Mouse (Mus musculus): ENCODE measurements around the gene Fbn1. TPM values are rescaled to one million over a fixed set of nuclear protein-coding genes. Genes with fewer than 3 reads are reported as not detected.

Gene Fbn1
- polyA plus RNA-seq, 1 experiment from 2014 or later, result 8.2 TPM

- Histone ChIP-seq H3K4me1 (ENCODE audit: control insufficient read depth, insufficient read depth, low read length) (no peaks in the 10 kb centered on the region), H3K36me3 (ENCODE audit: control insufficient read depth, insufficient read depth, low read length) (no peaks in the 10 kb centered on the region), H3K27ac (ENCODE audit: low read depth, low read length) (no peak overlapping the region), H3K27me3 (ENCODE audit: control insufficient read depth, insufficient read depth, low read length) (no peaks in the 10 kb centered on the region), H3K4me3 (ENCODE audit: low read depth, low read length) (no peak overlapping the region), H3K4me2 (ENCODE audit: low read depth) (no peak overlapping the region), H3K9ac (ENCODE audit: low read length) (no peak overlapping the region), H3K9me3 (ENCODE audit: control insufficient read depth, low read length) (no peaks in the 10 kb centered on the region)
- DNase-seq (ENCODE audit: low spot score) (no peak), ATAC-seq (ENCODE audit: insufficient read depth, low FRiP score, low TSS enrichment) (no peak)
- 88% methylated on average over 3 of the region's 3 CpGs for WGBS
These were observed 192.6 kb downstream of the Fbn1 start for GRCm38 (mm10) chr2:125315203-125315602.

- H3K4me1 ChIP-seq (ENCODE audit: control insufficient read depth, insufficient read depth, low read length), result no peaks in the 10 kb centered on the region
These were observed 193.4 kb downstream of the Fbn1 start for GRCm38 (mm10) chr2:125314169-125314925.

GRCm38 (mm10) chr2:125309710-125310109, 198.1 kb downstream of the Fbn1 start:
- Histone ChIP-seq H3K9me3 (ENCODE audit: control insufficient read depth, low read length) (no peaks in the 10 kb centered on the region), H3K27me3 (ENCODE audit: control insufficient read depth, insufficient read depth, low read length) (no peaks in the 10 kb centered on the region), H3K4me1 (ENCODE audit: control insufficient read depth, insufficient read depth, low read length) (no peaks in the 10 kb centered on the region), H3K4me3 (ENCODE audit: low read depth, low read length) (no peak overlapping the region), H3K9ac (ENCODE audit: low read length) (no peak overlapping the region), H3K4me2 (ENCODE audit: low read depth) (no peak overlapping the region), H3K27ac (ENCODE audit: low read depth, low read length) (no peak overlapping the region), H3K36me3 (ENCODE audit: control insufficient read depth, insufficient read depth, low read length) (no peaks in the 10 kb centered on the region; the same call in 1 of the 2 replicates)
- DNase-seq (ENCODE audit: low spot score) (no peak), ATAC-seq (ENCODE audit: insufficient read depth, low FRiP score, low TSS enrichment) (no peak)
- WGBS, result 88% methylated on average over 10 of the region's 10 CpGs

More at GRCm38 (mm10) chr2:125314169-125314925, 193.4 kb downstream of the Fbn1 start:
- Histone ChIP-seq H3K27me3 (ENCODE audit: control insufficient read depth, insufficient read depth, low read length) (no peaks in the 10 kb centered on the region), H3K27ac (ENCODE audit: low read depth, low read length) (no peak overlapping the region), H3K4me3 (ENCODE audit: low read depth, low read length) (no peak overlapping the region), H3K9me3 (ENCODE audit: control insufficient read depth, low read length) (no peaks in the 10 kb centered on the region), H3K36me3 (ENCODE audit: control insufficient read depth, insufficient read depth, low read length) (no peaks in the 10 kb centered on the region; the same call in 1 of the 2 replicates), H3K9ac (ENCODE audit: low read length) (no peak overlapping the region), H3K4me2 (ENCODE audit: low read depth) (no peak overlapping the region)
- 89% methylated on average over 16 of the region's 16 CpGs for WGBS
- ATAC-seq (ENCODE audit: insufficient read depth, low FRiP score, low TSS enrichment) (no peak), DNase-seq (ENCODE audit: low spot score) (no peak)

- Histone ChIP-seq H3K27me3 (ENCODE audit: control insufficient read depth, insufficient read depth, low read length) (no peaks in the 10 kb centered on the region), H3K36me3 (ENCODE audit: control insufficient read depth, insufficient read depth, low read length) (no peaks in the 10 kb centered on the region; the same call in 1 of the 2 replicates), H3K4me1 (ENCODE audit: control insufficient read depth, insufficient read depth, low read length) (no peaks in the 10 kb centered on the region), H3K4me2 (ENCODE audit: low read depth) (no peak overlapping the region), H3K9me3 (ENCODE audit: control insufficient read depth, low read length) (no peaks in the 10 kb centered on the region), H3K9ac (ENCODE audit: low read length) (no peak overlapping the region), H3K4me3 (ENCODE audit: low read depth, low read length) (no peak overlapping the region), H3K27ac (ENCODE audit: low read depth, low read length) (no peak overlapping the region)
- ATAC-seq (ENCODE audit: insufficient read depth, low FRiP score, low TSS enrichment) (no peak), DNase-seq (ENCODE audit: low spot score) (no peak)
- WGBS, result 81% methylated on average over 3 of the region's 3 CpGs
These were observed 202.1 kb downstream of the Fbn1 start for GRCm38 (mm10) chr2:125305671-125306070.

- Histone ChIP-seq H3K27me3 (ENCODE audit: control insufficient read depth, insufficient read depth, low read length) (no peaks in the 10 kb centered on the region), H3K4me1 (ENCODE audit: control insufficient read depth, insufficient read depth, low read length) (no peaks in the 10 kb centered on the region), H3K27ac (ENCODE audit: low read depth, low read length) (no peak overlapping the region), H3K4me2 (ENCODE audit: low read depth) (no peak overlapping the region), H3K9me3 (ENCODE audit: control insufficient read depth, low read length) (no peaks in the 10 kb centered on the region), H3K36me3 (ENCODE audit: control insufficient read depth, insufficient read depth, low read length) (no peaks in the 10 kb centered on the region; the same call in 1 of the 2 replicates), H3K4me3 (ENCODE audit: low read depth, low read length) (no peak overlapping the region), H3K9ac (ENCODE audit: low read length) (no peak overlapping the region)
- DNase-seq (ENCODE audit: low spot score) (no peak), ATAC-seq (ENCODE audit: insufficient read depth, low FRiP score, low TSS enrichment) (no peak)
- 93% methylated on average over 3 of the region's 3 CpGs for WGBS
These were observed 203.0 kb downstream of the Fbn1 start for GRCm38 (mm10) chr2:125304746-125305145.

- Histone ChIP-seq H3K36me3 (ENCODE audit: control insufficient read depth, insufficient read depth, low read length) (no peaks in the 10 kb centered on the region), H3K4me1 (ENCODE audit: control insufficient read depth, insufficient read depth, low read length) (no peaks in the 10 kb centered on the region), H3K4me2 (ENCODE audit: low read depth) (no peak overlapping the region), H3K4me3 (ENCODE audit: low read depth, low read length) (no peak overlapping the region), H3K9ac (ENCODE audit: low read length) (no peak overlapping the region), H3K27ac (ENCODE audit: low read depth, low read length) (no peak overlapping the region), H3K27me3 (ENCODE audit: control insufficient read depth, insufficient read depth, low read length) (no peaks in the 10 kb centered on the region), H3K9me3 (ENCODE audit: control insufficient read depth, low read length) (no peaks in the 10 kb centered on the region)
- ATAC-seq (ENCODE audit: insufficient read depth, low FRiP score, low TSS enrichment) (no peak), DNase-seq (ENCODE audit: low spot score) (no peak)
- WGBS, result 84% methylated on average over 5 of the region's 5 CpGs
These were observed 203.9 kb downstream of the Fbn1 start for GRCm38 (mm10) chr2:125303764-125304384.

GRCm38 (mm10) chr2:125302625-125302924, 205.2 kb downstream of the Fbn1 start:
- Histone ChIP-seq H3K27ac (ENCODE audit: low read depth, low read length) (no peak overlapping the region), H3K9ac (ENCODE audit: low read length) (no peak overlapping the region), H3K9me3 (ENCODE audit: control insufficient read depth, low read length) (no peaks in the 10 kb centered on the region), H3K36me3 (ENCODE audit: control insufficient read depth, insufficient read depth, low read length) (no peaks in the 10 kb centered on the region), H3K4me3 (ENCODE audit: low read depth, low read length) (no peak overlapping the region), H3K4me2 (ENCODE audit: low read depth) (no peak overlapping the region), H3K4me1 (ENCODE audit: control insufficient read depth, insufficient read depth, low read length) (no peaks in the 10 kb centered on the region), H3K27me3 (ENCODE audit: control insufficient read depth, insufficient read depth, low read length) (no peaks in the 10 kb centered on the region)
- ATAC-seq (ENCODE audit: insufficient read depth, low FRiP score, low TSS enrichment) (no peak), DNase-seq (ENCODE audit: low spot score) (no peak)
- 84% methylated on average over 8 of the region's 8 CpGs for WGBS

GRCm38 (mm10) chr2:125301877-125302624, 205.7 kb downstream of the Fbn1 start:
- no peak for ATAC-seq (ENCODE audit: insufficient read depth, low FRiP score, low TSS enrichment)
- Histone ChIP-seq H3K27ac (ENCODE audit: low read depth, low read length) (no peak overlapping the region), H3K27me3 (ENCODE audit: control insufficient read depth, insufficient read depth, low read length) (no peaks in the 10 kb centered on the region), H3K9ac (ENCODE audit: low read length) (no peak overlapping the region), H3K4me1 (ENCODE audit: control insufficient read depth, insufficient read depth, low read length) (no peaks in the 10 kb centered on the region), H3K4me3 (ENCODE audit: low read depth, low read length) (no peak overlapping the region), H3K9me3 (ENCODE audit: control insufficient read depth, low read length) (no peaks in the 10 kb centered on the region), H3K36me3 (ENCODE audit: control insufficient read depth, insufficient read depth, low read length) (no peaks in the 10 kb centered on the region), H3K4me2 (ENCODE audit: low read depth) (no peak overlapping the region)
- 60% methylated on average over 9 of the region's 9 CpGs for WGBS
- DNase-seq (ENCODE audit: low spot score), result no peak
